Mouse (Mus musculus) T-helper 2 cell (primary cell): ENCODE measurements around the gene Hlcs.

Source experiments
- in situ Hi-C: fragments of 300-600 bp; cut with MboI, MseI; formaldehyde crosslinking; loops from one replicate; pipeline ENCODE4 v1.15.1; 2025; ENCODE audit warnings: high pct_unique_total_duplicates

Hlcs gene

GRCm38 (mm10) chr16:94209626-94210025 lies 103.7 kb downstream of the Hlcs start:
- in situ Hi-C loops: loop anchor here (5.0 kb wide), 1 partner anchor 37 kb away; no protein-coding TSS in a partner anchor

- in situ Hi-C loops: no loop called here
These were observed 104.5 kb downstream of the Hlcs start for GRCm38 (mm10) chr16:94208826-94209225.

GRCm38 (mm10) chr16:94208152-94208551 lies 105.2 kb downstream of the Hlcs start:
- in situ Hi-C loops: no loop called here

- in situ Hi-C loops: no loop called here
These were observed 107.6 kb downstream of the Hlcs start for GRCm38 (mm10) chr16:94205528-94206484.

GRCm38 (mm10) chr16:94201387-94201786 lies 112.0 kb downstream of the Hlcs start:
- in situ Hi-C loops: no loop called here

- in situ Hi-C loops: no loop called here
These were observed 117.5 kb downstream of the Hlcs start for GRCm38 (mm10) chr16:94195913-94196312.

- in situ Hi-C loops: no loop called here
These were observed 121.7 kb downstream of the Hlcs start for GRCm38 (mm10) chr16:94191379-94192315.

- in situ Hi-C loops: no loop called here
These were observed 123.1 kb downstream of the Hlcs start for GRCm38 (mm10) chr16:94190256-94190655.

- in situ Hi-C loops: no loop called here
These were observed 126.8 kb downstream of the Hlcs start for GRCm38 (mm10) chr16:94186526-94186925.

GRCm38 (mm10) chr16:94185430-94185829 lies 127.9 kb downstream of the Hlcs start:
- in situ Hi-C loops: no loop called here

GRCm38 (mm10) chr16:94180122-94180870 lies 133.1 kb downstream of the Hlcs start:
- in situ Hi-C loops: no loop called here

- in situ Hi-C loops: no loop called here
These were observed 133.8 kb downstream of the Hlcs start for GRCm38 (mm10) chr16:94179341-94180121.

GRCm38 (mm10) chr16:94178441-94179220 lies 134.7 kb downstream of the Hlcs start:
- in situ Hi-C loops: no loop called here

GRCm38 (mm10) chr16:94176997-94177857 lies 136.1 kb downstream of the Hlcs start:
- in situ Hi-C loops: no loop called here

- in situ Hi-C loops: no loop called here
These were observed 137.9 kb downstream of the Hlcs start for GRCm38 (mm10) chr16:94175366-94175986.

- in situ Hi-C loops: loop anchor here (5.0 kb wide), 1 partner anchor 39 kb away; no protein-coding TSS in a partner anchor
These were observed 140.0 kb downstream of the Hlcs start for GRCm38 (mm10) chr16:94173361-94173760.

- in situ Hi-C loops: loop anchor here (5.0 kb wide), 1 partner anchor 42 kb away; no protein-coding TSS in a partner anchor
These were observed 143.2 kb downstream of the Hlcs start for GRCm38 (mm10) chr16:94170218-94170617.
